Mouse (Mus musculus): ENCODE measurements around the gene Dapk2. TPM values are rescaled to one million over a fixed set of nuclear protein-coding genes. Genes with fewer than 3 reads are reported as not detected.
A peak's percentile ranks its signal among the peaks of the same experiment; 100 is the strongest.

Gene Dapk2
- polyA plus RNA-seq, 1 experiment from 2014 or later = 12.3 TPM

DNA sequence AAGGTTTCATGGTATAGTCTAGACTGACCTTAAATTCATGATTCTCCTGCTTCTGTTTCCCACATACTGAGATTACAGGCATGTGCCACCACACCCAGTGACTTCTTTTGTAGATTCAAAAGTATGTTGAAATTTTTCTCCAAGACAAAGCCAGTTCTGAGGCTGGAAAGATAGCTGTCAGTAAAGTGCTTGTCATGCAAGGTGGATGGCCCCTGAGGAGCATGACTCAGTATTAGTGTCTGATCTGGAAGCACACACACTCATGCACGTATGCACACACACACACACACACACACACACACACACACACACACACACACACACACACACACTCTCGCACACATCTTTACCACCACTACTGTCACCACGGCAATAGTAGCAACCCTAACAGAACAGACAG lies 17.0 kb downstream of the Dapk2 start:
- H3K4me1 ChIP-seq = peaks cover 62% of the 10 kb centered on the region
- peak; percentile 64 for ATAC-seq

GRCm38 (mm10) chr9:66177975-66178374 lies 20.0 kb downstream of the Dapk2 start:
- WGBS (ENCODE audit: insufficient replicate concordance) = 47% methylated on average over 1 of the region's 1 CpGs
- ATAC-seq = no peak
- Histone ChIP-seq H3K4me1 (peaks cover 86% of the 10 kb centered on the region), H3K4me2 (no peak overlapping the region), H3K4me3 (no peak overlapping the region), H3K36me3 (no peaks in the 10 kb centered on the region), H3K9me3 (replicated peaks) (no peaks in the 10 kb centered on the region), H3K9ac (no peak overlapping the region), H3K27ac (peak overlapping the region; percentile 5; the same call in 1 of the 2 replicates), H3K27me3 (replicated peaks) (no peaks in the 10 kb centered on the region)

More for the DNA sequence above, 17.0 kb downstream of the Dapk2 start:
- Histone ChIP-seq H3K27me3 (replicated peaks) (no peaks in the 10 kb centered on the region), H3K27ac (peak overlapping the region; percentile 67), H3K4me3 (no peak overlapping the region), H3K36me3 (no peaks in the 10 kb centered on the region), H3K9me3 (replicated peaks) (no peaks in the 10 kb centered on the region), H3K4me2 (peak overlapping the region; percentile 8; the same call in 1 of the 2 replicates), H3K9ac (0 out of 2 replicates have a peak overlapping the region, but pooled peaks have one; percentile 10)
- WGBS (ENCODE audit: insufficient replicate concordance) = 60% methylated on average over 3 of the region's 3 CpGs

- Histone ChIP-seq H3K36me3 (no peaks in the 10 kb centered on the region), H3K9me3 (replicated peaks) (no peaks in the 10 kb centered on the region), H3K4me2 (0 out of 2 replicates have a peak overlapping the region, but pooled peaks have one; percentile 7), H3K4me3 (no peak overlapping the region), H3K4me1 (peaks cover 93% of the 10 kb centered on the region), H3K27me3 (replicated peaks) (no peaks in the 10 kb centered on the region), H3K9ac (peak overlapping the region; percentile 46), H3K27ac (peak overlapping the region; percentile 98)
- ATAC-seq = peak; percentile 33
- WGBS (ENCODE audit: insufficient replicate concordance) = 37% methylated on average over 6 of the region's 6 CpGs
Observed at GRCm38 (mm10) chr9:66179795-66180194, 21.8 kb downstream of the Dapk2 start.

GRCm38 (mm10) chr9:66181126-66181825 lies 23.3 kb downstream of the Dapk2 start:
- ATAC-seq = peak; percentile 78
- H3K27me3 ChIP-seq (replicated peaks) = no peaks in the 10 kb centered on the region
- 30% methylated on average over 4 of the region's 4 CpGs for WGBS (ENCODE audit: insufficient replicate concordance)
- peak overlapping the region; percentile 70 for H3K4me2 ChIP-seq
- peak overlapping the region; percentile 98 for H3K27ac ChIP-seq
- no peaks in the 10 kb centered on the region for H3K9me3 ChIP-seq (replicated peaks)
- H3K4me3 ChIP-seq = peak overlapping the region; percentile 36
- H3K36me3 ChIP-seq = no peaks in the 10 kb centered on the region
- H3K4me1 ChIP-seq = peaks cover 93% of the 10 kb centered on the region
- peak overlapping the region; percentile 66 for H3K9ac ChIP-seq

- WGBS (ENCODE audit: insufficient replicate concordance) = 14% methylated on average over 11 of the region's 11 CpGs
- H3K4me3 ChIP-seq = peak overlapping the region; percentile 36
Observed at GRCm38 (mm10) chr9:66181826-66182678, 24.0 kb downstream of the Dapk2 start.

GRCm38 (mm10) chr9:66182679-66182993 lies 24.6 kb downstream of the Dapk2 start:
- H3K4me3 ChIP-seq = peak overlapping the region; percentile 36
- H3K4me1 ChIP-seq = peaks cover 96% of the 10 kb centered on the region
- H3K27ac ChIP-seq = peak overlapping the region; percentile 98
- H3K9me3 ChIP-seq (replicated peaks) = no peaks in the 10 kb centered on the region
- 22% methylated on average over 3 of the region's 3 CpGs for WGBS (ENCODE audit: insufficient replicate concordance)
- H3K9ac ChIP-seq = peak overlapping the region; percentile 72
- no peaks in the 10 kb centered on the region for H3K36me3 ChIP-seq
- peak overlapping the region; percentile 70 for H3K4me2 ChIP-seq
- H3K27me3 ChIP-seq (replicated peaks) = no peaks in the 10 kb centered on the region
- peak; percentile 47 for ATAC-seq

More at GRCm38 (mm10) chr9:66181826-66182678, 24.0 kb downstream of the Dapk2 start:
- H3K9ac ChIP-seq = peak overlapping the region; percentile 72
- ATAC-seq = peak; percentile 92
- no peaks in the 10 kb centered on the region for H3K9me3 ChIP-seq (replicated peaks)
- H3K4me1 ChIP-seq = peaks cover 96% of the 10 kb centered on the region
- H3K4me2 ChIP-seq = peak overlapping the region; percentile 70
- H3K27ac ChIP-seq = peak overlapping the region; percentile 98
- no peaks in the 10 kb centered on the region for H3K36me3 ChIP-seq
- no peaks in the 10 kb centered on the region for H3K27me3 ChIP-seq (replicated peaks)

DNA sequence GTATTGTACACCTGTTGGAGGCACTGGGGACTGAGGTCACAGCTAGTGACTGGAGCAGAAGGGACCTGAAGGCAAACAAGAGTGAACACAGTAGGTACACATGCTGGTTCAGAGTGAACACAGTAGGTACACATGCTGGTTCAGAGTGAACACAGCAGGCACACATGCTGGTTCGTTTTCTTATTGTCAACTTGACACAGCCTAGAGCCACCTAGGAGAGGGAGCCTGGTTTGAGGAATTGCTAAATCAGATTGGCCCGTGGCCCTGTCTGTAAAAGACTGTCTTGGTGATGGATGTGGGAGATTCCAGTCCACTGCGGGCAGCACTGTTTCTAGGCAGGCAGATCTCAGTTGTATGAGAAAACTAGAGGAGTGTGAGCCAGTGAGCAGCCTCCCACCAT lies 25.0 kb downstream of the Dapk2 start:
- peak overlapping the region; percentile 36; the same call in 1 of the 2 replicates for H3K4me3 ChIP-seq
- H3K4me2 ChIP-seq = peak overlapping the region; percentile 70
- no peak for ATAC-seq
- H3K27ac ChIP-seq = peak overlapping the region; percentile 98
- WGBS (ENCODE audit: insufficient replicate concordance) = 48% methylated on average over 3 of the region's 3 CpGs
- H3K27me3 ChIP-seq (replicated peaks) = no peaks in the 10 kb centered on the region
- H3K9ac ChIP-seq = peak overlapping the region; percentile 72
- H3K4me1 ChIP-seq = peaks cover 94% of the 10 kb centered on the region
- H3K36me3 ChIP-seq = no peaks in the 10 kb centered on the region
- H3K9me3 ChIP-seq (replicated peaks) = no peaks in the 10 kb centered on the region

DNA sequence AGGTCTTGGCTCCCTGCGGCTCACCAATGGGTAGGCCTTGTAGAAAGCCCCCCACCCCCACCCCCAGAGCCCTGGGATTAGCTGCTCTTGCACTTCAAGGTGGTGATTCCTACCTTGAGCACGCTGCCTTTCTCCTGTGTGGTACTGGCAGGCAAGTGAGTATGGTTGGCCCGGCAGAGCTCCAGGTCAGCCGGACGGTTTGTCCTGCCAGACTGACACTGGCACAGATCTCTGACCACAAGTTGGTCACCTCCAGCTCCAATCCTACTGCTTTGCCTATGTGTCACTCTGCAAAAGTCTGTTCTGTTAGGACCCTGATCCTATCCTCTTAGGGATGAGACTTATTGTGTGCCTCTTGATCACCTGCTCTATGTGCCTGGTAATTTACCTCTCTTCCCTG lies 26.5 kb downstream of the Dapk2 start:
- Histone ChIP-seq H3K9ac (peak overlapping the region; percentile 36), H3K27ac (peak overlapping the region; percentile 98), H3K4me2 (no peak overlapping the region), H3K9me3 (replicated peaks) (0 out of 2 replicates have a peak, but pooled peaks cover 2% of the 10 kb centered on the region), H3K4me3 (no peak overlapping the region), H3K27me3 (replicated peaks) (no peaks in the 10 kb centered on the region), H3K36me3 (no peaks in the 10 kb centered on the region), H3K4me1 (peaks cover 90% of the 10 kb centered on the region)
- WGBS (ENCODE audit: insufficient replicate concordance) = 70% methylated on average over 5 of the region's 5 CpGs
- no peak for ATAC-seq

DNA sequence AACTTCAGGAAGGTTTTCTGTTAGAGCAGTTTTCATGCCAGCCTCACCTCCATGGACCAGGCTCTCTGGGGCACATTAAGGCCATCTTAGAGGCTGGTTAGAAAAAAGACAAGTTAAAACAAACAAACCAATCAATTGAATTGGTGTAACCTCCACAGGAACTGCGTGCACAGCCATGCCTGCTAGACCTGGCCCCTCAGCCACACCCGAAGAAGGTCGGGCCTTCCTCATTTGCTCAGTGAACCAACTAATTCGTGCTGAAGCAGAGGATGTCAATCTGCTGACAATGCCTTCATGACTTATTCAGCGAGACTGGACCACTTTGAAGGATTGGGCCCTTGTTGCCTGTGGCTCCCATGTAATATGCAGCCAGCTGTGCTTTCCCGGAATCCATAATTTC lies 28.4 kb downstream of the Dapk2 start:
- H3K27ac ChIP-seq = peak overlapping the region; percentile 82
- peak overlapping the region; percentile 32 for H3K4me2 ChIP-seq
- H3K4me3 ChIP-seq = no peak overlapping the region
- WGBS (ENCODE audit: insufficient replicate concordance) = 23% methylated on average over 6 of the region's 6 CpGs
- peak overlapping the region; percentile 52 for H3K9ac ChIP-seq
- no peaks in the 10 kb centered on the region for H3K27me3 ChIP-seq (replicated peaks)
- H3K36me3 ChIP-seq = no peaks in the 10 kb centered on the region
- H3K9me3 ChIP-seq (replicated peaks) = 0 out of 2 replicates have a peak, but pooled peaks cover 2% of the 10 kb centered on the region
- ATAC-seq = peak; percentile 17; the same call in 1 of the 2 replicates
- peaks cover 72% of the 10 kb centered on the region for H3K4me1 ChIP-seq

DNA sequence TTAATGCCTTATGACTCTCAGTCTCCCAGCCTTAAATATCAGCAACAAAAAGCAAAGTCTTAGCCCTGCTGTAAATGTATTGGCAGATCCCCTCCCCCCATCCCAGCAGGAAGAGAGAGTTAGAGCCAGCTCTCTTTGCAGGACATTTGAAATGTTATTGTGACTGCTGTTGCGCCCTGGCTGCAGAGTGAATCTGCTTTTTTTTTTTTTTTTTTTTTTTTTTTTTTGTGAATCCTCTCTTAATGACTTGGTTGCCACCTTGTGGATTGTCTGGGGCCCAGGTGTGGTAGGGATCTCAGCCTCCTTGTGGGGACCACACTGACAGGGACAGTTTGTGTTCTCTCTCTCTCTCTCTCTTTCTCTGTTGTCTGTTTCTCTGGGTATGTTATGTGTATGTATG lies 31.0 kb downstream of the Dapk2 start:
- Histone ChIP-seq H3K9ac (no peak overlapping the region), H3K36me3 (no peaks in the 10 kb centered on the region), H3K27ac (no peak overlapping the region), H3K4me1 (peaks cover 64% of the 10 kb centered on the region), H3K9me3 (replicated peaks) (0 out of 2 replicates have a peak, but pooled peaks cover 2% of the 10 kb centered on the region), H3K4me3 (no peak overlapping the region), H3K27me3 (replicated peaks) (no peaks in the 10 kb centered on the region), H3K4me2 (no peak overlapping the region)
- 58% methylated on average over 1 of the region's 1 CpGs for WGBS (ENCODE audit: insufficient replicate concordance)
- ATAC-seq = no peak

DNA sequence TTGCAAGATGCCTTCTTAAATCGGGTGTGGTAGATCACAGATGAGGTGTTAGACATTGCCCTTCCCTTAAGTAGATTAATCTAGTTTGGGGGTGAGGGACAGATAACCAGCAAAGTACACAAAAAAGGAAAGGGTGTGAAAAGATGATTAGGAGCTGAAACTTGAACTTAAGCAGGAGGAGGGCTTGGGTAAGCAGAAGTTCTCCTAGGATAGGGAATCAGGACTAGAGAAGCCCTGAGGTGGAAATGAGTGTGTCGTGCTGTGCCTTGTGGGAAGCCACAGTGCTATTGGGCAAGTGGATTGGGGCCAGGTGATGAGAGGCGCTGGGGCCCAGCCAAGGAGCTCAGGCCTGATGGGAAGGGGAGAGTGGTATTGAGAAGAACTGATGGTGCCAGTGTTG lies 36.0 kb downstream of the Dapk2 start:
- peak overlapping the region; percentile 77 for H3K27ac ChIP-seq
- ATAC-seq = peak; percentile 88
- H3K9ac ChIP-seq = 0 out of 2 replicates have a peak overlapping the region, but pooled peaks have one; percentile 31
- no peak overlapping the region for H3K4me3 ChIP-seq
- WGBS (ENCODE audit: insufficient replicate concordance) = 18% methylated on average over 3 of the region's 3 CpGs
- no peaks in the 10 kb centered on the region for H3K27me3 ChIP-seq (replicated peaks)
- no peaks in the 10 kb centered on the region for H3K36me3 ChIP-seq
- peaks cover 54% of the 10 kb centered on the region for H3K4me1 ChIP-seq
- no peaks in the 10 kb centered on the region for H3K9me3 ChIP-seq (replicated peaks)
- peak overlapping the region; percentile 45 for H3K4me2 ChIP-seq

GRCm38 (mm10) chr9:66196561-66196960 lies 38.5 kb downstream of the Dapk2 start:
- H3K4me3 ChIP-seq = no peak overlapping the region
- H3K27me3 ChIP-seq (replicated peaks) = no peaks in the 10 kb centered on the region
- WGBS (ENCODE audit: insufficient replicate concordance) = 58% methylated on average over 3 of the region's 3 CpGs
- no peak for ATAC-seq
- 0 out of 2 replicates have a peak overlapping the region, but pooled peaks have one; percentile 29 for H3K27ac ChIP-seq
- no peak overlapping the region for H3K4me2 ChIP-seq
- no peaks in the 10 kb centered on the region for H3K36me3 ChIP-seq
- H3K4me1 ChIP-seq = peaks cover 75% of the 10 kb centered on the region
- H3K9me3 ChIP-seq (replicated peaks) = no peaks in the 10 kb centered on the region
- no peak overlapping the region for H3K9ac ChIP-seq
